Comparison of ENCODE assay signal across 9 mouse cellular contexts in the genomic region with DNA sequence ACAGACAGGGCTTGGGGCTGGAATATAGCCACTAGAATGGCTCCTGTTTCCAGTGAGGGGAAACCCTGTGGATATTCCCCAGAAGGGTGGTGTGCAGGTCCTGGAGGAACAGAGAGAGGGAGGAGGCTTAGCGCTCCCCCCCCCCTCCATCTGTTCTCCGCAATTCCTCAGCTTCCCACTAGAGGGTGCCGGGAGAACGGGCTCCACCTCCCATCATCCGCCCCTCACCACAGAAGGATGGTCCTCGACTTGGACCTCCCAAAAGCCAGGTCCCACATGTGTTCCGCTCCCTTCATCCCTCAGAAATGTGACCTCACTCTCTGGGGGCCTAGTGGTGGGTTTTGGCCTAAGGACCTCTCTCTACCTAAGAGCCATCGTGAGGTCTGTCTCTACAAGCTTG. TPM values are rescaled to one million over a fixed set of nuclear protein-coding genes. Genes with fewer than 3 reads are reported as not detected.
DNase-seq lines count a peak whose midpoint lies in the region; ATAC-seq and TF ChIP-seq lines count a peak whose summit lies in the region.
"Had no signal": no experiment of that assay in that cellular context is flagged by ENCODE, and none has a peak within 500 bp of the region (broad histone marks: within the 10 kb centered on the region; RNA-seq: fewer than 3 reads in every experiment).

No protein-coding gene starts in this region.

- peak overlapping the region; percentile 48 for H3K4me2 ChIP-seq in embryonic facial prominence, embryonic 13.5 days
- peak overlapping the region; percentile 51; the same call in 1 of the 2 replicates for H3K4me2 ChIP-seq in heart, embryonic 16.5 days (ENCODE audit: low read depth, low read length)
- H3K4me2 ChIP-seq in neural tube, embryonic 11.5 days (ENCODE audit: low read depth), result no peak overlapping the region
- H3K4me2 ChIP-seq: liver, embryonic 13.5 days had no signal

- H3K36me3 ChIP-seq in embryonic facial prominence, embryonic 13.5 days, result no peaks in the 10 kb centered on the region
- no peaks in the 10 kb centered on the region for H3K36me3 ChIP-seq in heart, embryonic 16.5 days (ENCODE audit: control insufficient read depth, insufficient read depth)
- no peaks in the 10 kb centered on the region for H3K36me3 ChIP-seq in neural tube, embryonic 11.5 days (ENCODE audit: control insufficient read depth, insufficient read depth, low read length)
- H3K36me3 ChIP-seq: liver, embryonic 13.5 days had no signal

- WGBS in embryonic facial prominence, embryonic 13.5 days, result 1% methylated on average over 7 of the region's 8 CpGs
- 2% methylated on average over 8 of the region's 8 CpGs for WGBS in heart, embryonic 16.5 days
- WGBS in neural tube, embryonic 11.5 days, result 5% methylated on average over 7 of the region's 8 CpGs

- H3K9me3 ChIP-seq in embryonic facial prominence, embryonic 13.5 days, result no peaks in the 10 kb centered on the region
- H3K9me3 ChIP-seq in heart, embryonic 16.5 days (replicated peaks; ENCODE audit: control insufficient read depth, low read length), result peaks cover 3% of the 10 kb centered on the region; the same call in 1 of the 2 replicates
- no peaks in the 10 kb centered on the region for H3K9me3 ChIP-seq in neural tube, embryonic 11.5 days (ENCODE audit: control insufficient read depth, low read length)
- H3K9me3 ChIP-seq: liver, embryonic 13.5 days had no signal

- H3K4me1 ChIP-seq in embryonic facial prominence, embryonic 13.5 days, result peaks cover 31% of the 10 kb centered on the region
- H3K4me1 ChIP-seq in heart, embryonic 16.5 days (ENCODE audit: control insufficient read depth, insufficient read depth, low read length), result peaks cover 11% of the 10 kb centered on the region
- H3K4me1 ChIP-seq in neural tube, embryonic 11.5 days (ENCODE audit: control insufficient read depth, insufficient read depth, low read length), result peaks cover 5% of the 10 kb centered on the region; the same call in 1 of the 2 replicates
- H3K4me1 ChIP-seq: liver, embryonic 13.5 days had no signal

- peaks cover 24% of the 10 kb centered on the region for H3K27me3 ChIP-seq in embryonic facial prominence, embryonic 13.5 days
- H3K27me3 ChIP-seq in heart, embryonic 16.5 days (ENCODE audit: control insufficient read depth, insufficient read depth, low read length), result peaks cover 13% of the 10 kb centered on the region
- 0 out of 2 replicates have a peak, but pooled peaks cover 3% of the 10 kb centered on the region for H3K27me3 ChIP-seq in neural tube, embryonic 11.5 days (ENCODE audit: control insufficient read depth, insufficient read depth, low read length)

- H3K4me3 ChIP-seq in left cerebral cortex, adult 2 months, result no peak overlapping the region
- H3K4me3 ChIP-seq in embryonic facial prominence, embryonic 13.5 days, result no peak overlapping the region
- no peak overlapping the region for H3K4me3 ChIP-seq in heart, embryonic 16.5 days (ENCODE audit: low read length)
- H3K4me3 ChIP-seq in neural tube, embryonic 11.5 days (ENCODE audit: low read depth, low read length), result no peak overlapping the region
- H3K4me3 ChIP-seq: liver, embryonic 13.5 days had no signal

- ATAC-seq in embryonic facial prominence, embryonic 13.5 days (ENCODE audit: insufficient number of reproducible peaks, insufficient read depth, low FRiP score, low TSS enrichment, low read depth), result peak; percentile 60
- peak; percentile 33; the same call in 1 of the 2 replicates for ATAC-seq in heart, embryonic 16.5 days (replicated peaks; ENCODE audit: extremely low read depth, insufficient read depth, low FRiP score)
- ATAC-seq in neural tube, embryonic 11.5 days (ENCODE audit: insufficient read depth, low FRiP score, low TSS enrichment), result no peak

- H3K9ac ChIP-seq in embryonic facial prominence, embryonic 13.5 days, result no peak overlapping the region
- H3K9ac ChIP-seq in heart, embryonic 16.5 days (ENCODE audit: low read length), result no peak overlapping the region
- H3K9ac ChIP-seq in neural tube, embryonic 11.5 days (ENCODE audit: low read length), result no peak overlapping the region
- H3K9ac ChIP-seq: liver, embryonic 13.5 days had no signal

- peak; percentile 78 for TF ChIP-seq CTCF in left cerebral cortex, adult 2 months (IDR thresholded peaks at IDR 0.05)

- intact Hi-C loops in left cerebral cortex, adult 2 months (cut with DNase I), result loop anchor here (1.0 kb wide), 2 partner anchors 51 to 150 kb away; no protein-coding TSS in a partner anchor
- intact Hi-C loops in left cerebral cortex, postnatal 10 days (cut with DNase I), result loop anchor here (2.0 to 5.0 kb wide), 3 partner anchors 29 to 156 kb away; no protein-coding TSS in a partner anchor
- intact Hi-C loops in left cerebral cortex, postnatal 4 days (cut with DNase I), result loop anchor here (5.0 kb wide), 1 partner anchor 41 kb away; no protein-coding TSS in a partner anchor

- DNase-seq in left cerebral cortex, adult 2 months (ENCODE audit: extremely low spot score in 1 of 2, low spot score in 2 of 2), result peak in 1 of 2 experiments; percentile 64
- no peak for DNase-seq in left cerebral cortex, postnatal 10 days (ENCODE audit: extremely low spot score in 1 of 2, low spot score in 2 of 2)
- peak; percentile 75 for DNase-seq in NIH3T3 (ENCODE audit: low read depth)
- peak; percentile 61 for DNase-seq in left cerebral cortex, postnatal 4 days
- peak; percentile 74 for DNase-seq in neural tube, embryonic 11.5 days (ENCODE audit: low spot score)
- DNase-seq in spleen, postnatal 14 days (ENCODE audit: low spot score in 2 of 2), result no peak
- DNase-seq: liver, embryonic 13.5 days had no signal

- peak overlapping the region; percentile 71; the same call in 1 of the 2 replicates for H3K27ac ChIP-seq in left cerebral cortex, adult 2 months
- peak overlapping the region; percentile 76 for H3K27ac ChIP-seq in embryonic facial prominence, embryonic 13.5 days
- H3K27ac ChIP-seq in heart, embryonic 16.5 days (ENCODE audit: low read length), result peak overlapping the region; percentile 3
- no peak overlapping the region for H3K27ac ChIP-seq in neural tube, embryonic 11.5 days (ENCODE audit: low read depth, low read length)
- H3K27ac ChIP-seq: liver, embryonic 13.5 days had no signal

RNA-seq across cellular contexts. Expression of a gene that starts 11.5 kb away (rescaled TPM):
- total RNA-seq in left cerebral cortex, adult 2 months (2021), result 10 to 100 TPM; 16.2 to 20.1 TPM
- 10 to 100 TPM; 17.1 to 19.8 TPM for total RNA-seq in left cerebral cortex, postnatal 10 days (2021)
- 75.9 and 77.3 TPM in 2 replicates for polyA plus RNA-seq in embryonic facial prominence, embryonic 13.5 days (2015; fragmentation: Nextera tagmentation; extraction: Ambion mirVana)
- 26.6 and 37.7 TPM in 2 replicates for polyA plus RNA-seq in heart, embryonic 16.5 days (2015; fragmentation: Nextera tagmentation; extraction: Ambion mirVana)
- total RNA-seq in left cerebral cortex, postnatal 4 days (2021), result 10 to 100 TPM; 19.5 to 24.1 TPM
- 3.7 and 5.2 TPM in 2 replicates for polyA plus RNA-seq in neural tube, embryonic 11.5 days (2014; fragmentation: Nextera tagmentation; extraction: Ambion mirVana)

RNA-seq across cellular contexts. Expression of a gene that starts 51.4 kb away (rescaled TPM):
- 100 to 1,000 TPM; 422 to 424 TPM for total RNA-seq in left cerebral cortex, adult 2 months (2021)
- 100 to 1,000 TPM; 295 to 296 TPM for total RNA-seq in left cerebral cortex, postnatal 10 days (2021)
- polyA plus RNA-seq in embryonic facial prominence, embryonic 13.5 days (2015; fragmentation: Nextera tagmentation; extraction: Ambion mirVana), result 6.7 and 7.9 TPM in 2 replicates
- 1.0 and 1.2 TPM in 2 replicates for polyA plus RNA-seq in heart, embryonic 16.5 days (2015; fragmentation: Nextera tagmentation; extraction: Ambion mirVana)
- total RNA-seq in left cerebral cortex, postnatal 4 days (2021), result 100 to 1,000 TPM; 235 to 263 TPM
- polyA plus RNA-seq in neural tube, embryonic 11.5 days (2014; fragmentation: Nextera tagmentation; extraction: Ambion mirVana), result 2.5 and 2.8 TPM in 2 replicates

Comparison
In these comparisons a context has a peak if more than half of its experiments do, and no peak if none do; other contexts are left out.
1. DNase-seq: peak in NIH3T3 (single experiment), left cerebral cortex, postnatal 4 days (single experiment) and neural tube, embryonic 11.5 days (single experiment); none in left cerebral cortex, postnatal 10 days (0 of 2) and spleen, postnatal 14 days (0 of 2).